Mouse (Mus musculus) heart, adult 2 months (tissue): Measurements from ENCODE around the gene Mogat2.

Experiments used
- CTCF ChIP-seq: fragments of 200-600 bp; IDR thresholded peaks from 2 replicates; pipeline ENCODE4 v1.8.1; 2022; ENCODE audit warnings: antibody characterized with exemption, mild to moderate bottlenecking, moderate library complexity
- EP300 ChIP-seq: fragments of 200-500 bp; IDR thresholded peaks from 2 replicates; pipeline ENCODE4 v1.6.1; 2011; ENCODE audit warnings: low read depth, low read length, control low read depth; ENCODE audit not compliant: insufficient read depth
- POLR2A ChIP-seq: fragments of 200-500 bp; IDR thresholded peaks from 2 replicates; pipeline ENCODE4 v1.6.1; 2011; ENCODE audit warnings: mild to moderate bottlenecking, low read depth, low read length, control low read depth; ENCODE audit not compliant: insufficient read depth

GRCm38 (mm10) chr7:99234916-99235315, 3.5 kb downstream of the Mogat2 start:
- no peak for TF ChIP-seq CTCF
- TF ChIP-seq EP300, result no peak
- no peak for TF ChIP-seq POLR2A
